ENCODE assay signal across 12 mouse cellular contexts in the genomic region with DNA sequence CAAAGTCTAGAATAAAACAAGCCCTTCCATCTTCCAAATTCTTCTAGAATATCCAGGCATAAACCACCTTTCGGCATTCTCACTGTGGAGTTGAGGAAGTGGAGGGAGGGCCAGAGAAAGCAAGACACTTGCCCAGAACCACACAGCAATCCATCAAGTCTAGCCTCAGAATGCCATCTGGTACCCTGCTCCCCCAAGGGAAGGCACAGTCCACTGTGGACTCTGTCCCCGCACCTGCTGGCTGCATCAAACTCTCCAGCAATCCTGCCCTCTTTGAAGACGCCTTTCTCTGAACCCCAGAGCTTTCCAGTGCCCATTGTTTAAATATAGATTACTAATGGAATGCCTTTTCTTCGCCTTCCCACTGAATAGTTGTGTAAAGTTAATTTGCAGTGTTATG.
DNase-seq lines count a peak whose midpoint lies in the region; ATAC-seq lines count a peak whose summit lies in the region.
"Had no signal": no experiment of that assay in that cellular context is flagged by ENCODE, and none has a peak within 500 bp of the region (broad histone marks: within the 10 kb centered on the region; RNA-seq: fewer than 3 reads in every experiment).

No protein-coding gene starts in this region.

- no peak overlapping the region for H3K9ac ChIP-seq in heart, embryonic 11.5 days (ENCODE audit: low read depth, low read length)
- H3K9ac ChIP-seq in neural tube, embryonic 13.5 days = no peak overlapping the region
- no peak overlapping the region for H3K9ac ChIP-seq in neural tube, embryonic 15.5 days (replicated peaks)
- H3K9ac ChIP-seq in liver, embryonic 12.5 days = 0 out of 2 replicates have a peak overlapping the region, but pooled peaks have one; percentile 49

- no peaks in the 10 kb centered on the region for H3K36me3 ChIP-seq in heart, embryonic 11.5 days (ENCODE audit: control insufficient read depth, insufficient read depth, low read length)
- H3K36me3 ChIP-seq in neural tube, embryonic 13.5 days = no peaks in the 10 kb centered on the region
- H3K36me3 ChIP-seq in neural tube, embryonic 15.5 days = no peaks in the 10 kb centered on the region
- H3K36me3 ChIP-seq in liver, embryonic 12.5 days = peaks cover 9% of the 10 kb centered on the region; the same call in 1 of the 2 replicates

- no peaks in the 10 kb centered on the region for H3K27me3 ChIP-seq in heart, embryonic 11.5 days (ENCODE audit: control insufficient read depth, insufficient read depth, low read length)
- H3K27me3 ChIP-seq in neural tube, embryonic 13.5 days = no peaks in the 10 kb centered on the region
- H3K27me3 ChIP-seq in neural tube, embryonic 15.5 days (replicated peaks) = no peaks in the 10 kb centered on the region
- H3K27me3 ChIP-seq in liver, embryonic 12.5 days (replicated peaks) = no peaks in the 10 kb centered on the region
- H3K27me3 ChIP-seq: CH12.LX, Patski had no signal

- no peak for ATAC-seq in heart, embryonic 11.5 days (replicated peaks; ENCODE audit: insufficient number of reproducible peaks, low FRiP score, low TSS enrichment)
- ATAC-seq in neural tube, embryonic 13.5 days (ENCODE audit: low read depth) = no peak
- no peak for ATAC-seq in neural tube, embryonic 15.5 days (ENCODE audit: low FRiP score)
- ATAC-seq in liver, embryonic 12.5 days = no peak
- no peak for ATAC-seq in monocyte, adult 5-6 weeks (replicated peaks; ENCODE audit: insufficient number of reproducible peaks, low FRiP score, low TSS enrichment, poor library complexity, severe bottlenecking)
- ATAC-seq: lung, postnatal 0 days; Patski had no signal

- no peaks in the 10 kb centered on the region for H3K9me3 ChIP-seq in heart, embryonic 11.5 days (replicated peaks; ENCODE audit: control insufficient read depth, low read length)
- H3K9me3 ChIP-seq in neural tube, embryonic 13.5 days = no peaks in the 10 kb centered on the region
- H3K9me3 ChIP-seq in neural tube, embryonic 15.5 days (replicated peaks) = no peaks in the 10 kb centered on the region
- no peaks in the 10 kb centered on the region for H3K9me3 ChIP-seq in liver, embryonic 12.5 days (replicated peaks)

- 78% methylated on average over 4 of the region's 4 CpGs for WGBS in heart, embryonic 11.5 days (ENCODE audit: insufficient replicate concordance)
- 44% methylated on average over 4 of the region's 4 CpGs for WGBS in neural tube, embryonic 13.5 days
- 46% methylated on average over 4 of the region's 4 CpGs for WGBS in neural tube, embryonic 15.5 days
- 75% methylated on average over 4 of the region's 4 CpGs for WGBS in liver, embryonic 12.5 days (ENCODE audit: insufficient replicate concordance)

- H3K27ac ChIP-seq in heart, embryonic 11.5 days (ENCODE audit: low read depth, low read length) = peak overlapping the region; percentile 71
- H3K27ac ChIP-seq in neural tube, embryonic 13.5 days (replicated peaks) = peak overlapping the region; percentile 56; the same call in 1 of the 2 replicates
- H3K27ac ChIP-seq in neural tube, embryonic 15.5 days (replicated peaks) = no peak overlapping the region
- peak overlapping the region; percentile 93 for H3K27ac ChIP-seq in liver, embryonic 12.5 days

- no peak overlapping the region for H3K4me2 ChIP-seq in heart, embryonic 11.5 days
- no peak overlapping the region for H3K4me2 ChIP-seq in neural tube, embryonic 13.5 days
- H3K4me2 ChIP-seq in neural tube, embryonic 15.5 days = no peak overlapping the region
- H3K4me2 ChIP-seq in liver, embryonic 12.5 days = no peak overlapping the region

- peaks cover 89% of the 10 kb centered on the region for H3K4me1 ChIP-seq in heart, embryonic 11.5 days (ENCODE audit: control insufficient read depth, insufficient read depth, low read length)
- peaks cover 94% of the 10 kb centered on the region for H3K4me1 ChIP-seq in neural tube, embryonic 13.5 days (replicated peaks)
- H3K4me1 ChIP-seq in neural tube, embryonic 15.5 days = peaks cover 78% of the 10 kb centered on the region
- H3K4me1 ChIP-seq in liver, embryonic 12.5 days = peaks cover 100% of the 10 kb centered on the region

- H3K4me3 ChIP-seq in heart, embryonic 11.5 days (ENCODE audit: low read depth, low read length) = no peak overlapping the region
- H3K4me3 ChIP-seq in neural tube, embryonic 13.5 days = no peak overlapping the region
- H3K4me3 ChIP-seq in neural tube, embryonic 15.5 days (replicated peaks) = no peak overlapping the region
- no peak overlapping the region for H3K4me3 ChIP-seq in liver, embryonic 12.5 days

- DNase-seq in heart, adult 18-20 months = no peak
- DNase-seq in testis, postnatal 14 days (ENCODE audit: low spot score) = no peak
- DNase-seq: left cerebral cortex, postnatal 4 days; right cerebral cortex, postnatal 4 days had no signal
